Mouse (Mus musculus): ENCODE results near the gene 1700020D05Rik. TPM values are rescaled to one million over a fixed set of nuclear protein-coding genes. Genes with fewer than 3 reads are reported as not detected.

Gene 1700020D05Rik
- polyA plus RNA-seq, 1 experiment from 2014 or later, result not detected

DNA sequence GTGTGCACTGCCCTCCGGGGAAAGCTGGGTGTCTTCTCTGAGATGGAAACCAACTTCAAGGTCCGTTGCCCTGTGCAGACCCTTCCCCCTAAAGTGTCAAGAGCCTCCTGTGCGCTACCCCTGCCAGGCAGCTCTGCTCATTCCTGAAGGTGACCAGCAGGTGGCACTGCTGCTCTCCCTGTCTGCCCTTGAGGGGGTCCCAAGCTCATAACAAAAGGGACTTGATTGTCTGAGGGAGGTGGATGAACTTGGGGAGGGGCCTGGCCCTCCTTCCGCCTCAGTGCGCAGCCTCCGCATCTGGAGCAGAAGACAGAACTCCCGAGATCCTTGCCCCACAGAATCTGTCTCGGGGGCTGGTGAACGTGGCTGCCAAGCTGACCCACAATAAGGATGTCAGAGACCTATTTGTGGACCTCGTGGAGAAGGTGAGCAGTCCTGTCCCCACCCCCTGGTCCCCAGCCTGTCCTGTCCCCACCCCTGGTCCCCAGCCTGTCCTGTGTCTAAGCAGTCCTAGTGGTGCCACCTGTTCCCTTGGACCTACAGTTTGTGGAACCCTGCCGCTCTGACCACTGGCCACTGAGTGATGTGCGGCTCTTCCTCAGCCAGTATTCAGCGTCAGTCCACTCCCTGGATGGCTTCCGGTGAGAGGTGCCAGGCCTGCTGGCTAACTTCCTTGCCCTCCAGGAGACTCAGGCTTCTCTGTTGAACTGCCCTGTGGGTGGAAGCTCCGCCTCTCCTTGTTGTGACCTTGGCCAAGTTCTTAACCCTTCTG lies 39.6 kb downstream of the 1700020D05Rik start:
- no peak overlapping the region for H3K9ac ChIP-seq (replicated peaks; ENCODE audit: low read depth)
- no peaks in the 10 kb centered on the region for H3K27me3 ChIP-seq (replicated peaks; ENCODE audit: insufficient read depth, low read length)
- peaks cover 14% of the 10 kb centered on the region for H3K36me3 ChIP-seq (ENCODE audit: insufficient read depth, low read length)
- peak; percentile 95 for TF ChIP-seq CTCF (IDR thresholded peaks at IDR 0.05)
- TF ChIP-seq EP300 (IDR thresholded peaks at IDR 0.05), result no peak
- peaks cover 3% of the 10 kb centered on the region; the same call in 1 of the 2 replicates for H3K4me1 ChIP-seq (ENCODE audit: insufficient read depth, low read depth, low read length)
- H3K9me3 ChIP-seq (ENCODE audit: low read length), result no peaks in the 10 kb centered on the region
- H3K4me3 ChIP-seq (ENCODE audit: low read depth, low read length), result no peak overlapping the region
- H3K27ac ChIP-seq (ENCODE audit: low read length), result peak overlapping the region; percentile 61; the same call in 1 of the 2 replicates
- H3K4me2 ChIP-seq (replicated peaks; ENCODE audit: low read depth, low read length), result peak overlapping the region; percentile 25; the same call in 1 of the 2 replicates
- 29% methylated on average over 15 of the region's 15 CpGs for WGBS
- peak; percentile 60 for ATAC-seq
- peak; percentile 72 for DNase-seq (ENCODE audit: low spot score)

DNA sequence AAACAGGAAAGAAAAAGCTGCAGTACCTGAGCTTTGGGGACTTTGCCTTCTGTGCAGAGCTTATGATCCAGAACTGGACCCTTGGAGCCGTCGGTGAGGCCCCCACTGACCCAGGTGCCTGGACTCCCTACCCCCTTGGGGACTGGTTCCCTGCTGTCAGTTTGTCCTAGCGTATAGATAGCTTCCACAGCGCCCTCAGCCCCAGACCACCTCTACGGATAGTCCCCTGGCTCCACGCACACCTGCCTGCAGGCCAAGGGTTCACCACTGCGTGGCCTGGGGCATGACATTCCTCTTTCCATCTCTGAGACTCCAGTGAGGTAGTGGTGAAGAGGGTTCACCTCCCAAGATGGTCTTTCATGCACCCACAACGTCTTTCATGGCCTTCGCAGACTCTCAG lies 40.4 kb downstream of the 1700020D05Rik start:
- Histone ChIP-seq H3K9ac (replicated peaks; ENCODE audit: low read depth) (no peak overlapping the region), H3K9me3 (ENCODE audit: low read length) (no peaks in the 10 kb centered on the region), H3K4me1 (ENCODE audit: insufficient read depth, low read depth, low read length) (peaks cover 3% of the 10 kb centered on the region; the same call in 1 of the 2 replicates), H3K4me2 (replicated peaks; ENCODE audit: low read depth, low read length) (no peak overlapping the region), H3K27me3 (replicated peaks; ENCODE audit: insufficient read depth, low read length) (no peaks in the 10 kb centered on the region), H3K36me3 (ENCODE audit: insufficient read depth, low read length) (peaks cover 14% of the 10 kb centered on the region), H3K4me3 (ENCODE audit: low read depth, low read length) (no peak overlapping the region), H3K27ac (ENCODE audit: low read length) (no peak overlapping the region)
- ATAC-seq (no peak), DNase-seq (ENCODE audit: low spot score) (no peak)
- WGBS, result 87% methylated on average over 9 of the region's 9 CpGs
- TF ChIP-seq EP300 (IDR thresholded peaks at IDR 0.05) (no peak), CTCF (IDR thresholded peaks at IDR 0.05) (no peak)

DNA sequence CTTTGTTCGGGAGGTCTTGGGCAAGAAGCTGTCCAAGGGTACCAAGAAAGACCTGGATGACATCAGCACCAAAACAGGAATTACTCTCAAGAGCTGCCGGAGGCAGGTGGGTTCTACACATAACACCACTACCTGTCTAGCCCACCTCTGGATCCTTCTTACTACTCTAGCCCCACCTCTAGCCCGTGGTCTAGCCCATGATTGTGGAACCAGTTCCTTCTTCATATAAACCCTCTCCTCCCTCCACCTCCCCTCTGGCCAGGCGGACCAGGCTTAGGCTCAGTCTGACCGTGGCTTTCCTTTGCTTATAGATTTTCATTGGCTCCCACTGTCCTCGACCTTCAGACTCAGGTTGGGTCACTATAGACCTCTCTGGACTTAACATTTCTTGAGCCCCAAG lies 42.2 kb downstream of the 1700020D05Rik start:
- no peak for TF ChIP-seq EP300 (IDR thresholded peaks at IDR 0.05)
- no peak for TF ChIP-seq CTCF (IDR thresholded peaks at IDR 0.05)
- H3K9ac ChIP-seq (replicated peaks; ENCODE audit: low read depth), result peak overlapping the region; percentile 69; the same call in 1 of the 2 replicates
- H3K4me2 ChIP-seq (replicated peaks; ENCODE audit: low read depth, low read length), result peak overlapping the region; percentile 71
- H3K4me1 ChIP-seq (ENCODE audit: insufficient read depth, low read depth, low read length), result peaks cover 7% of the 10 kb centered on the region
- no peak overlapping the region for H3K27ac ChIP-seq (ENCODE audit: low read length)
- WGBS, result 78% methylated on average over 6 of the region's 6 CpGs
- H3K36me3 ChIP-seq (ENCODE audit: insufficient read depth, low read length), result peaks cover 14% of the 10 kb centered on the region
- no peaks in the 10 kb centered on the region for H3K9me3 ChIP-seq (ENCODE audit: low read length)
- ATAC-seq (no peak), DNase-seq (ENCODE audit: low spot score) (no peak)
- no peak overlapping the region; the same call in 1 of the 2 replicates for H3K4me3 ChIP-seq (ENCODE audit: low read depth, low read length)
- no peaks in the 10 kb centered on the region for H3K27me3 ChIP-seq (replicated peaks; ENCODE audit: insufficient read depth, low read length)

DNA sequence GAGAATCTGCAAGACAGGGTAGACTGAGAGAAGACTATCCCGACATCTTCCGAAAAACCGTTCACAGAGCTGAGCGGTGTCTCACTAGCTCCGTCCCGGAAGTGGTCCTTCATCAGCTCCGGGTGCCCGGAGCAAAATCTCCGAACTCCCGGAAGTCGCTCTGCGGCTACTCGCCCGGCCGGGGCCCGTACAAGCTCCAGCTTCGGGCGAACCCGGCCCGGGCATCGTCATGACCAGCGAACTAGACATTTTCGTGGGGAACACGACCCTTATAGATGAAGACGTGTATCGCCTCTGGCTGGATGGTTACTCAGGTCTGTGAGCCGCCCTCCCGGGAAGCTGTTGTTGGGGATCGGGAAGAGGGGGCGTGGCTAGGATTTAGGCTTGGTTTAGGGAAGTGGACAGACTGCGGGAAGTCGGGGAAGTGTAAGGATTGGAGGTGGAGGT lies 43.1 kb downstream of the 1700020D05Rik start, which contains the start of gene Fibp:
Gene Fibp (plus strand): TSS at position 151 of the 447 bp plus-strand sequence.
- DNase-seq (ENCODE audit: low spot score), result peak; percentile 93
- no peaks in the 10 kb centered on the region for H3K9me3 ChIP-seq (ENCODE audit: low read length)
- H3K27ac ChIP-seq (ENCODE audit: low read length), result peak within 1 kb of the TSS; percentile 73
- H3K4me1 ChIP-seq (ENCODE audit: insufficient read depth, low read depth, low read length), result peaks cover 13% of the 10 kb centered on the region
- peaks cover 8% of the 10 kb centered on the region; the same call in 1 of the 2 replicates for H3K36me3 ChIP-seq (ENCODE audit: insufficient read depth, low read length)
- ATAC-seq, result peak; percentile 51
- peak within 1 kb of the TSS; percentile 71 for H3K4me2 ChIP-seq (replicated peaks; ENCODE audit: low read depth, low read length)
- WGBS, result 0% methylated on average over 32 of the region's 32 CpGs
- H3K27me3 ChIP-seq (replicated peaks; ENCODE audit: insufficient read depth, low read length), result no peaks in the 10 kb centered on the region
- peak within 1 kb of the TSS; percentile 78 for H3K4me3 ChIP-seq (ENCODE audit: low read depth, low read length)
- 0 out of 2 replicates have a peak, but pooled peaks have one; percentile 60 for TF ChIP-seq EP300 (IDR thresholded peaks at IDR 0.05)
- TF ChIP-seq CTCF (IDR thresholded peaks at IDR 0.05), result no peak
- H3K9ac ChIP-seq (replicated peaks; ENCODE audit: low read depth), result peak within 1 kb of the TSS; percentile 69

DNA sequence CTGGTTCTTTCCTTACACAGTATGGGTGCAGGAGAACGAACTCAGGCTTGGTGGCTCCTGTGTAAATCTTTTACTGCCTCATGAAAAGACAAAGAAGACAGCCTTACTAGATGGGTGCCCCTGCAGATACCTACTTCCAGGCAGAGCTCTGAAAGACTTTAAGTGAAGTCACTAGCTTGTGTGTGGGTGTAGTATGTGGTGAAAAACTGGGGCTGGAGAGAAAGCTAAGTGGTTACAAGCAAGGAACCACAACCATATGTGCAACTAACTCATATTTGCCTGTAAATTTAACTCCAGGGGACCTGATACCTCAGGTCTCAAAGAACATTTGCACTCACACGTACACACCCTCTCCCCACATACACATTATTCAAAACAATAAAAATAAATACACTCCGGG lies 43.7 kb downstream of the 1700020D05Rik start:
- peak overlapping the region; percentile 71 for H3K4me2 ChIP-seq (replicated peaks; ENCODE audit: low read depth, low read length)
- H3K27me3 ChIP-seq (replicated peaks; ENCODE audit: insufficient read depth, low read length), result no peaks in the 10 kb centered on the region
- 0 out of 2 replicates have a peak overlapping the region, but pooled peaks have one; percentile 73 for H3K27ac ChIP-seq (ENCODE audit: low read length)
- no peak for ATAC-seq
- no peak for DNase-seq (ENCODE audit: low spot score)
- H3K36me3 ChIP-seq (ENCODE audit: insufficient read depth, low read length), result peaks cover 2% of the 10 kb centered on the region; the same call in 1 of the 2 replicates
- 24% methylated on average over 3 of the region's 3 CpGs for WGBS
- no peak for TF ChIP-seq EP300 (IDR thresholded peaks at IDR 0.05)
- peak overlapping the region; percentile 78 for H3K4me3 ChIP-seq (ENCODE audit: low read depth, low read length)
- peaks cover 13% of the 10 kb centered on the region for H3K4me1 ChIP-seq (ENCODE audit: insufficient read depth, low read depth, low read length)
- no peak overlapping the region for H3K9ac ChIP-seq (replicated peaks; ENCODE audit: low read depth)
- no peaks in the 10 kb centered on the region for H3K9me3 ChIP-seq (ENCODE audit: low read length)

DNA sequence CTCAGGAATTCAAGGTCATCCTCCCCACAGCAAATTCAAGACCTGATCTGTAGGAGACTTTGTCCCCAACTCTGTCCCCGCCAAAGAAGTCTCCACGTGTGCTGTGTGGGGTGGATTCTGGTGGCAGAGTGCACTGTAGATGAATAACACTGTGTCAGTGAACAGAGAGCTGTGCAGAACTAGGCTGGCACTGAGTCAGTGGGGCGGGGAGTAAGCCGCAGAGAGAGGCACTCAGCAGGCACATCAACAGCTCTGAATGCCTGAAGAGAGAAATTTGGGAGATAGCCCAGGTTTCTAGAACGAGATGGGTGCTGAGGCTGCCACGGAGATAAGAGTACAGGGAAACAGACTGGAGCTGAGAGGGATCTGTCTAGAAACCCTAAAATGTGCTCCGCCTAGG lies 44.6 kb downstream of the 1700020D05Rik start:
- TF ChIP-seq CTCF (IDR thresholded peaks at IDR 0.05) (no peak), EP300 (IDR thresholded peaks at IDR 0.05) (no peak)
- Histone ChIP-seq H3K9me3 (ENCODE audit: low read length) (no peaks in the 10 kb centered on the region), H3K27me3 (replicated peaks; ENCODE audit: insufficient read depth, low read length) (no peaks in the 10 kb centered on the region), H3K4me1 (ENCODE audit: insufficient read depth, low read depth, low read length) (peaks cover 13% of the 10 kb centered on the region), H3K9ac (replicated peaks; ENCODE audit: low read depth) (no peak overlapping the region), H3K36me3 (ENCODE audit: insufficient read depth, low read length) (no peaks in the 10 kb centered on the region; the same call in 1 of the 2 replicates), H3K27ac (ENCODE audit: low read length) (no peak overlapping the region), H3K4me2 (replicated peaks; ENCODE audit: low read depth, low read length) (no peak overlapping the region), H3K4me3 (ENCODE audit: low read depth, low read length) (no peak overlapping the region)
- DNase-seq (ENCODE audit: low spot score) (no peak), ATAC-seq (no peak)
- WGBS, result 58% methylated on average over 7 of the region's 7 CpGs

Measured in lung, postnatal 0 days (tissue).